8 mouse cellular contexts compared by ENCODE assay signal in the genomic region with DNA sequence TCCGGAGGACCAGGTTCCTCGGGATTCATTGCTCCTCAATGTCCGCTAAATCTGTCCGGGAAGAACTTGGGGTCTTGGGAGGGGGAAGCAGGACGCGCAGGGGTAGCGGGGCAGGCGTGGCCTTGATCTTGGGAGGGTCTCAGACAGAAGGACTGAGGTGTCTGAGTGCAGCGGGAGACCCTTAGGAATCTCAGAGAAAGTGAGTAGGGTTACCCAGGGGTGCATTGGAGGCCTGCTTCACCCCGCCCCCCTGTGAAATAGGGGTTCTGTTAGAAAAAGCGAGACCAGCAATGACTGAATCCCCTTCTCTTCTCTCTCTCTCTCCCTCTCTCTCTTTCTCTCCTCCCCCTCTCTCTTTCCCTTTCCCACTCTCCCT. TPM values are rescaled to one million over a fixed set of nuclear protein-coding genes. Genes with fewer than 3 reads are reported as not detected.
A peak's percentile ranks its signal among the peaks of the same experiment; 100 is the strongest.
DNase-seq lines count a peak whose midpoint lies in the region; ATAC-seq and TF ChIP-seq lines count a peak whose summit lies in the region.

No protein-coding gene starts in this region.

- peaks cover 30% of the 10 kb centered on the region for H3K27me3 ChIP-seq in heart, embryonic 10.5 days (ENCODE audit: insufficient read depth, poor library complexity, severe bottlenecking)
- H3K27me3 ChIP-seq in C2C12 (ENCODE audit: control insufficient read depth, insufficient read depth, insufficient read length): peaks cover 3% of the 10 kb centered on the region
- H3K27me3 ChIP-seq in forebrain, embryonic 13.5 days: peaks cover 10% of the 10 kb centered on the region
- no peaks in the 10 kb centered on the region; the same call in 1 of the 2 replicates for H3K27me3 ChIP-seq in liver, embryonic 14.5 days (ENCODE audit: control insufficient read depth, insufficient read depth, low read length)

- intact Hi-C loops in heart, postnatal 10 days (cut with DNase I): loop anchor here (2.0 kb wide), 1 partner anchor 19 kb away; no protein-coding TSS in a partner anchor
- intact Hi-C loops in left cerebral cortex, postnatal 14 days (cut with DNase I): no loop called here

- peak overlapping the region; percentile 81 for H3K4me3 ChIP-seq in heart, embryonic 10.5 days
- H3K4me3 ChIP-seq in C2C12 (ENCODE audit: insufficient read depth, poor library complexity, severe bottlenecking): peak overlapping the region; percentile 52
- H3K4me3 ChIP-seq in forebrain, embryonic 13.5 days: peak overlapping the region; percentile 47
- peak overlapping the region; percentile 50 to 62 for H3K4me3 ChIP-seq in liver, embryonic 14.5 days (ENCODE audit: insufficient read depth in 1 of 2, low read depth in 2 of 2, low read length in 2 of 2)

- peak overlapping the region; percentile 81 for H3K4me2 ChIP-seq in forebrain, embryonic 13.5 days
- H3K4me2 ChIP-seq in liver, embryonic 14.5 days (ENCODE audit: low read depth): peak overlapping the region; percentile 66

- no peaks in the 10 kb centered on the region for H3K9me3 ChIP-seq in heart, embryonic 10.5 days
- H3K9me3 ChIP-seq in forebrain, embryonic 13.5 days (replicated peaks): no peaks in the 10 kb centered on the region
- no peaks in the 10 kb centered on the region for H3K9me3 ChIP-seq in liver, embryonic 14.5 days (ENCODE audit: control insufficient read depth, low read length)

- no peaks in the 10 kb centered on the region for H3K79me2 ChIP-seq in C2C12 (ENCODE audit: control insufficient read depth, insufficient read depth)

- TF ChIP-seq EP300 in liver, embryonic 14.5 days (IDR thresholded peaks at IDR 0.05; ENCODE audit: low read depth): no peak

- H3ac ChIP-seq in C2C12 (ENCODE audit: control insufficient read depth, insufficient read length, low read depth): peak overlapping the region; percentile 39

- peaks cover 21% of the 10 kb centered on the region for H3K4me1 ChIP-seq in heart, embryonic 10.5 days
- peaks cover 9% of the 10 kb centered on the region for H3K4me1 ChIP-seq in forebrain, embryonic 13.5 days
- H3K4me1 ChIP-seq in liver, embryonic 14.5 days (replicated peaks; ENCODE audit: control insufficient read depth in 2 of 2, insufficient read depth in 2 of 2, low read length in 1 of 2): peaks cover 0 to 8% of the 10 kb centered on the region in 2 experiments; a peak in 2 of 4 replicates

- 0 out of 2 replicates have a peak, but pooled peaks cover 3% of the 10 kb centered on the region for H3K36me3 ChIP-seq in heart, embryonic 10.5 days
- H3K36me3 ChIP-seq in C2C12 (ENCODE audit: control insufficient read depth, insufficient read depth): no peaks in the 10 kb centered on the region
- H3K36me3 ChIP-seq in forebrain, embryonic 13.5 days (ENCODE audit: poor library complexity, severe bottlenecking): no peaks in the 10 kb centered on the region
- no peaks in the 10 kb centered on the region for H3K36me3 ChIP-seq in liver, embryonic 14.5 days (replicated peaks; ENCODE audit: control insufficient read depth, insufficient read depth, low read depth)

- 2% methylated on average over 11 of the region's 11 CpGs for WGBS in heart, embryonic 10.5 days
- WGBS in forebrain, embryonic 13.5 days: 3% methylated on average over 11 of the region's 11 CpGs
- 4% methylated on average over 11 of the region's 11 CpGs for WGBS in liver, embryonic 14.5 days (ENCODE audit: insufficient replicate concordance)

- TF ChIP-seq CTCF in C2C12 (IDR thresholded peaks at IDR 0.05; ENCODE audit: control insufficient read depth, insufficient read depth, insufficient read length): no peak
- TF ChIP-seq CTCF in liver, embryonic 14.5 days (IDR thresholded peaks at IDR 0.05; ENCODE audit: low read depth): no peak

- DNase-seq in heart, embryonic 10.5 days (ENCODE audit: low spot score): no peak
- no peak for DNase-seq in heart, postnatal 10 days
- DNase-seq in liver, embryonic 14.5 days (ENCODE audit: low read depth in 3 of 3, low spot score in 3 of 3): no peak
- no peak for DNase-seq in left cerebral cortex, postnatal 14 days (ENCODE audit: low spot score in 2 of 2)
- no peak for DNase-seq in gastrocnemius, postnatal 10 days

- no peak for ATAC-seq in forebrain, embryonic 13.5 days
- ATAC-seq in liver, embryonic 14.5 days (ENCODE audit: insufficient read depth): peak; percentile 6; the same call in 1 of the 2 replicates
- ATAC-seq in CD4-positive, CD25-positive, alpha-beta regulatory T cell, adult 4 months: no peak

- peak overlapping the region; percentile 60 for H3K9ac ChIP-seq in forebrain, embryonic 13.5 days
- H3K9ac ChIP-seq in liver, embryonic 14.5 days (replicated peaks): peak overlapping the region; percentile 10; the same call in 1 of the 2 replicates

- H3K79me3 ChIP-seq in C2C12 (ENCODE audit: low read depth): no peaks in the 10 kb centered on the region

- peak overlapping the region; percentile 88 for H3K27ac ChIP-seq in heart, embryonic 10.5 days
- no peak overlapping the region for H3K27ac ChIP-seq in forebrain, embryonic 13.5 days
- H3K27ac ChIP-seq in liver, embryonic 14.5 days: no peak overlapping the region

TF ChIP-seq in C2C12, 6 proteins besides CTCF, POLR2A, EP300 and RAD21:
- no peak for TF ChIP-seq CEBPB (IDR thresholded peaks at IDR 0.05; ENCODE audit: low read depth)
- no peak for TF ChIP-seq USF1 (IDR thresholded peaks at IDR 0.05; ENCODE audit: low read depth)
- TF ChIP-seq MAX (IDR thresholded peaks at IDR 0.05): no peak

RNA-seq across cellular contexts. Expression of a gene that starts 0.4 kb away (rescaled TPM):
- 13.1 and 23.0 TPM in 2 replicates for polyA plus RNA-seq in heart, embryonic 10.5 days (2016; fragmentation: Nextera tagmentation; extraction: Ambion mirVana)
- total RNA-seq in heart, postnatal 10 days (2021): 10 to 100 TPM; 36.0 to 52.5 TPM
- polyA plus RNA-seq in C2C12 (2012; fragmentation: generic; extraction: Trizol): 12.4 TPM
- polyA plus RNA-seq in forebrain, embryonic 13.5 days (2015; fragmentation: Nextera tagmentation; extraction: Ambion mirVana): 5.0 and 5.1 TPM in 2 replicates
- polyA plus RNA-seq in liver, embryonic 14.5 days (2012; rRNA removed): 1.4 and 2.1 TPM in 2 replicates
- 2.7 and 3.2 TPM in 2 replicates for polyA plus RNA-seq in liver, embryonic 14.5 days (2014; fragmentation: Nextera tagmentation; extraction: Ambion mirVana)
- polyA plus RNA-seq in CD4-positive, CD25-positive, alpha-beta regulatory T cell, adult 4 months (2017; shearing (Covaris generic)): 1 to 10 TPM; 1.9 to 5.0 TPM
- 1 to 10 TPM; 5.0 to 8.1 TPM for total RNA-seq in left cerebral cortex, postnatal 14 days (2021)
- 10 to 100 TPM; 11.4 to 12.3 TPM for total RNA-seq in gastrocnemius, postnatal 10 days (2021)

RNA-seq across cellular contexts. Expression of a gene that starts 20.1 kb away (rescaled TPM):
- 26.8 and 39.2 TPM in 2 replicates for polyA plus RNA-seq in heart, embryonic 10.5 days (2016; fragmentation: Nextera tagmentation; extraction: Ambion mirVana)
- total RNA-seq in heart, postnatal 10 days (2021): 10 to 100 TPM; 25.9 to 26.6 TPM
- 20.3 TPM for polyA plus RNA-seq in C2C12 (2012; fragmentation: generic; extraction: Trizol)
- 18.0 and 18.4 TPM in 2 replicates for polyA plus RNA-seq in forebrain, embryonic 13.5 days (2015; fragmentation: Nextera tagmentation; extraction: Ambion mirVana)
- polyA plus RNA-seq in liver, embryonic 14.5 days (2012; rRNA removed): 16.2 and 20.9 TPM in 2 replicates
- 13.9 and 14.2 TPM in 2 replicates for polyA plus RNA-seq in liver, embryonic 14.5 days (2014; fragmentation: Nextera tagmentation; extraction: Ambion mirVana)
- 1 to 10 TPM; 1.9 to 4.0 TPM for polyA plus RNA-seq in CD4-positive, CD25-positive, alpha-beta regulatory T cell, adult 4 months (2017; shearing (Covaris generic))
- 10 to 100 TPM; 27.7 to 27.9 TPM for total RNA-seq in left cerebral cortex, postnatal 14 days (2021)
- total RNA-seq in gastrocnemius, postnatal 10 days (2021): 10 to 100 TPM; 12.9 to 16.7 TPM

RNA-seq across cellular contexts. Expression of a gene that starts 35.4 kb away (rescaled TPM):
- 187 and 218 TPM in 2 replicates for polyA plus RNA-seq in heart, embryonic 10.5 days (2016; fragmentation: Nextera tagmentation; extraction: Ambion mirVana)
- 100 to 1,000 TPM; 144 to 158 TPM for total RNA-seq in heart, postnatal 10 days (2021)
- 150 TPM for polyA plus RNA-seq in C2C12 (2012; fragmentation: generic; extraction: Trizol)
- polyA plus RNA-seq in forebrain, embryonic 13.5 days (2015; fragmentation: Nextera tagmentation; extraction: Ambion mirVana): 205 and 216 TPM in 2 replicates
- polyA plus RNA-seq in liver, embryonic 14.5 days (2012; rRNA removed): 31.7 and 39.0 TPM in 2 replicates
- polyA plus RNA-seq in liver, embryonic 14.5 days (2014; fragmentation: Nextera tagmentation; extraction: Ambion mirVana): 78.7 and 80.1 TPM in 2 replicates
- 10 to 100 TPM; 88.4 to 94.6 TPM for polyA plus RNA-seq in CD4-positive, CD25-positive, alpha-beta regulatory T cell, adult 4 months (2017; shearing (Covaris generic))
- 100 to 1,000 TPM; 120 to 127 TPM for total RNA-seq in left cerebral cortex, postnatal 14 days (2021)
- total RNA-seq in gastrocnemius, postnatal 10 days (2021): 100 to 1,000 TPM; 139 to 141 TPM
